Mouse (Mus musculus) heart, adult 18-20 months (tissue): ENCODE results near the gene Fbxw2. TPM values are rescaled to one million over a fixed set of nuclear protein-coding genes. Genes with fewer than 3 reads are reported as not detected.
A peak's percentile ranks its signal among the peaks of the same experiment; 100 is the strongest.
"Not testable (repeated sequence)": the region's sequence is repeated elsewhere in the genome, so short reads cannot be mapped to it uniquely, and the experiment has no call there.

Experiments
- DNase-seq, 2 experiments: peaks; one replicate each; pipeline ENCODE4 v3.0.0; 2021 to 2022; ENCODE audit warnings: mixed read lengths in 1 of 2
- total RNA-seq, 2 experiments: library from RNA; stranded (reverse); gene quantifications; 2 replicates each; pipeline ENCODE4 v1.2.3; 2021

Fbxw2 gene
- total RNA-seq, 2 experiments from 2014 or later: 46.9 to 49.2 TPM

GRCm38 (mm10) chr2:34812706-34813105 lies 13.4 kb downstream of the Fbxw2 start:
- no peak for DNase-seq

- no peak for DNase-seq
Measured at GRCm38 (mm10) chr2:34810775-34811174, 15.3 kb downstream of the Fbxw2 start.

GRCm38 (mm10) chr2:34809568-34809967 lies 16.5 kb downstream of the Fbxw2 start:
- no peak for DNase-seq

- no peak for DNase-seq
Measured at GRCm38 (mm10) chr2:34808057-34808456, 18.1 kb downstream of the Fbxw2 start.

- no peak for DNase-seq
Measured at GRCm38 (mm10) chr2:34805364-34805950, 20.7 kb downstream of the Fbxw2 start.

GRCm38 (mm10) chr2:34804815-34805214 lies 21.3 kb downstream of the Fbxw2 start:
- peak in 1 of 2 experiments; percentile 51 for DNase-seq

- no peak for DNase-seq
Measured at GRCm38 (mm10) chr2:34804172-34804571, 21.9 kb downstream of the Fbxw2 start.

GRCm38 (mm10) chr2:34803746-34804145 lies 22.4 kb downstream of the Fbxw2 start:
- DNase-seq: no peak

- peak in 1 of 2 experiments; percentile 62 for DNase-seq
Measured at GRCm38 (mm10) chr2:34802565-34803245, 23.4 kb downstream of the Fbxw2 start.

- DNase-seq: peak; percentile 98 to 99
Measured at GRCm38 (mm10) chr2:34801516-34802482, 24.3 kb downstream of the Fbxw2 start.

- DNase-seq: no peak
Measured at GRCm38 (mm10) chr2:34800371-34800770, 25.7 kb downstream of the Fbxw2 start.

- peak; percentile 90 to 93 for DNase-seq
Measured at GRCm38 (mm10) chr2:34799357-34800256, 26.5 kb downstream of the Fbxw2 start, which contains the start of gene Rabepk. Gene Rabepk (minus strand): TSS chr2:34799912.

- DNase-seq: no peak
Measured at GRCm38 (mm10) chr2:34795426-34795825, 30.7 kb downstream of the Fbxw2 start.

- no peak for DNase-seq
Measured at GRCm38 (mm10) chr2:34794511-34794910, 31.6 kb downstream of the Fbxw2 start.

- DNase-seq: not testable (repeated sequence)
Measured at GRCm38 (mm10) chr2:34792543-34792942, 33.6 kb downstream of the Fbxw2 start.

GRCm38 (mm10) chr2:34790282-34790681 lies 35.8 kb downstream of the Fbxw2 start:
- DNase-seq: no peak

GRCm38 (mm10) chr2:34784085-34784484 lies 42.0 kb downstream of the Fbxw2 start:
- DNase-seq: peak; percentile 37 to 72

- DNase-seq: no peak
Measured at GRCm38 (mm10) chr2:34783064-34784020, 42.8 kb downstream of the Fbxw2 start.

- DNase-seq: no peak
Measured at GRCm38 (mm10) chr2:34777237-34777868, 48.8 kb downstream of the Fbxw2 start.

GRCm38 (mm10) chr2:34774493-34774892 lies 51.6 kb downstream of the Fbxw2 start:
- no peak for DNase-seq
